Mouse (Mus musculus): Measurements from ENCODE around the gene Ptpn11. TPM values are rescaled to one million over a fixed set of nuclear protein-coding genes. Genes with fewer than 3 reads are reported as not detected.
"Not testable (repeated sequence)": the region's sequence is repeated elsewhere in the genome, so short reads cannot be mapped to it uniquely, and the experiment has no call there.

Ptpn11 gene
- total and polyA plus RNA-seq, 2 experiments from 2014 or later: 25.5 to 60.9 TPM

GRCm38 (mm10) chr5:121220732-121221301 is 29.6 kb upstream of the Ptpn11 start:
- DNase-seq (peak; percentile 73), ATAC-seq (peak; percentile 51)
- peaks cover 8% of the 10 kb centered on the region for H3K4me1 ChIP-seq (ENCODE audit: insufficient read depth)
- peak overlapping the region; percentile 95 for H3K27ac ChIP-seq (ENCODE audit: low read depth, low read length)
- WGBS: 0% methylated on average over 29 of the region's 38 CpGs
- H3K4me3 ChIP-seq (ENCODE audit: low read depth, low read length): peak overlapping the region; percentile 74
- H3K36me3 ChIP-seq (ENCODE audit: insufficient read depth): no peaks in the 10 kb centered on the region
- H3K9ac ChIP-seq: peak overlapping the region; percentile 94
- H3K9me3 ChIP-seq (ENCODE audit: low read length): no peaks in the 10 kb centered on the region
- TF ChIP-seq CTCF (IDR thresholded peaks at IDR 0.05; ENCODE audit: low read depth): no peak
- H3K27me3 ChIP-seq (ENCODE audit: insufficient read depth, low read length): no peaks in the 10 kb centered on the region
- H3K4me2 ChIP-seq (ENCODE audit: low read depth): peak overlapping the region; percentile 55

GRCm38 (mm10) chr5:121219980-121220731 is 29.0 kb upstream of the Ptpn11 start, which contains the start of gene Hectd4:
Hectd4 (plus strand) TSS chr5:121220219.
- H3K4me2 ChIP-seq (ENCODE audit: low read depth): peak within 1 kb of the TSS; percentile 55
- no peaks in the 10 kb centered on the region for H3K36me3 ChIP-seq (ENCODE audit: insufficient read depth)
- no peaks in the 10 kb centered on the region for H3K27me3 ChIP-seq (ENCODE audit: insufficient read depth, low read length)
- H3K27ac ChIP-seq (ENCODE audit: low read depth, low read length): peak within 1 kb of the TSS; percentile 95
- DNase-seq (peak; percentile 95), ATAC-seq (peak; percentile 89)
- peaks cover 8% of the 10 kb centered on the region for H3K4me1 ChIP-seq (ENCODE audit: insufficient read depth)
- H3K4me3 ChIP-seq (ENCODE audit: low read depth, low read length): peak within 1 kb of the TSS; percentile 74
- peak within 1 kb of the TSS; percentile 94 for H3K9ac ChIP-seq
- under 1% methylated on average over 48 of the region's 90 CpGs for WGBS
- no peaks in the 10 kb centered on the region for H3K9me3 ChIP-seq (ENCODE audit: low read length)
- no peak for TF ChIP-seq CTCF (IDR thresholded peaks at IDR 0.05; ENCODE audit: low read depth)

- Histone ChIP-seq H3K9me3 (ENCODE audit: low read length) (no peaks in the 10 kb centered on the region), H3K36me3 (ENCODE audit: insufficient read depth) (no peaks in the 10 kb centered on the region), H3K27me3 (ENCODE audit: insufficient read depth, low read length) (no peaks in the 10 kb centered on the region), H3K9ac (no peak overlapping the region), H3K4me1 (ENCODE audit: insufficient read depth) (peaks cover 8% of the 10 kb centered on the region), H3K27ac (ENCODE audit: low read depth, low read length) (no peak overlapping the region), H3K4me3 (ENCODE audit: low read depth, low read length) (no peak overlapping the region), H3K4me2 (ENCODE audit: low read depth) (no peak overlapping the region)
- no peak for TF ChIP-seq CTCF (IDR thresholded peaks at IDR 0.05; ENCODE audit: low read depth)
- WGBS: 79% methylated on average over 1 of the region's 1 CpGs
- ATAC-seq (no peak), DNase-seq (no peak)
These were observed 28.0 kb upstream of the Ptpn11 start for GRCm38 (mm10) chr5:121219190-121219589.

- DNase-seq: no peak
- H3K27me3 ChIP-seq (ENCODE audit: insufficient read depth, low read length): no peaks in the 10 kb centered on the region
- no peak overlapping the region for H3K4me2 ChIP-seq (ENCODE audit: low read depth)
- H3K4me1 ChIP-seq (ENCODE audit: insufficient read depth): peaks cover under 1% of the 10 kb centered on the region
- no peak overlapping the region for H3K9ac ChIP-seq
- no peak overlapping the region for H3K4me3 ChIP-seq (ENCODE audit: low read depth, low read length)
- no peak for ATAC-seq
- TF ChIP-seq CTCF (IDR thresholded peaks at IDR 0.05; ENCODE audit: low read depth): no peak
- no peak overlapping the region for H3K27ac ChIP-seq (ENCODE audit: low read depth, low read length)
- peaks cover 14% of the 10 kb centered on the region for H3K36me3 ChIP-seq (ENCODE audit: insufficient read depth)
- no peaks in the 10 kb centered on the region for H3K9me3 ChIP-seq (ENCODE audit: low read length)
- WGBS: 87% methylated on average over 2 of the region's 2 CpGs
These were observed 26.1 kb upstream of the Ptpn11 start for GRCm38 (mm10) chr5:121217313-121217634.

GRCm38 (mm10) chr5:121216584-121217312 is 25.6 kb upstream of the Ptpn11 start:
- DNase-seq; H3K9me3 ChIP-seq (ENCODE audit: low read length); H3K4me1 ChIP-seq (ENCODE audit: insufficient read depth); ATAC-seq; H3K4me2 ChIP-seq (ENCODE audit: low read depth); H3K4me3 ChIP-seq (ENCODE audit: low read depth, low read length); H3K27ac ChIP-seq (ENCODE audit: low read depth, low read length); H3K27me3 ChIP-seq (ENCODE audit: insufficient read depth, low read length); H3K9ac ChIP-seq: not testable (repeated sequence)
- H3K36me3 ChIP-seq (ENCODE audit: insufficient read depth): peaks cover 19% of the 10 kb centered on the region
- 81% methylated on average over 9 of the region's 9 CpGs for WGBS

- Histone ChIP-seq H3K27ac (ENCODE audit: low read depth, low read length) (no peak overlapping the region), H3K9ac (no peak overlapping the region), H3K36me3 (ENCODE audit: insufficient read depth) (peaks cover 24% of the 10 kb centered on the region), H3K4me1 (ENCODE audit: insufficient read depth) (no peaks in the 10 kb centered on the region), H3K9me3 (ENCODE audit: low read length) (no peaks in the 10 kb centered on the region), H3K4me2 (ENCODE audit: low read depth) (no peak overlapping the region), H3K4me3 (ENCODE audit: low read depth, low read length) (no peak overlapping the region), H3K27me3 (ENCODE audit: insufficient read depth, low read length) (no peaks in the 10 kb centered on the region)
- 71% methylated on average over 12 of the region's 12 CpGs for WGBS
- no peak for ATAC-seq
- no peak for DNase-seq
- no peak for TF ChIP-seq CTCF (IDR thresholded peaks at IDR 0.05; ENCODE audit: low read depth)
These were observed 24.9 kb upstream of the Ptpn11 start for GRCm38 (mm10) chr5:121216126-121216446.
